Mouse (Mus musculus) CD8-positive naive resting alpha-beta T cell, adult 2 months (primary cell): ENCODE measurements around the gene Tmem159.

Experiments
- DNase-seq, 2 experiments: peaks; one replicate each; pipeline ENCODE4 v3.0.0; 2022; ENCODE audit warnings: low read depth in 2 of 2, low spot score in 2 of 2

The Tmem159 gene

GRCm38 (mm10) chr7:120102164-120102972 is at the start of gene Tmem159:
Tmem159 (plus strand) TSS chr7:120102353.
- no peak for DNase-seq

GRCm38 (mm10) chr7:120054016-120054415 is 48.1 kb upstream of the Tmem159 start:
- no peak for DNase-seq

- no peak for DNase-seq
Measured at GRCm38 (mm10) chr7:120055479-120055878, 46.7 kb upstream of the Tmem159 start.

GRCm38 (mm10) chr7:120064045-120064444 is 38.1 kb upstream of the Tmem159 start:
- no peak for DNase-seq

GRCm38 (mm10) chr7:120068114-120068513 is 34.0 kb upstream of the Tmem159 start:
- DNase-seq, result no peak

- DNase-seq, result no peak
Measured at GRCm38 (mm10) chr7:120069164-120069563, 33.0 kb upstream of the Tmem159 start.

- no peak for DNase-seq
Measured at GRCm38 (mm10) chr7:120080177-120080576, 22.0 kb upstream of the Tmem159 start.

- DNase-seq, result no peak
Measured at GRCm38 (mm10) chr7:120093033-120093432, 9.1 kb upstream of the Tmem159 start.

GRCm38 (mm10) chr7:120094216-120094615 is 7.9 kb upstream of the Tmem159 start:
- DNase-seq, result no peak

GRCm38 (mm10) chr7:120095180-120095579 is 7.0 kb upstream of the Tmem159 start, which contains the start of gene Dnah3:
Dnah3 (minus strand) TSS chr7:120095280.
- DNase-seq, result no peak

- DNase-seq, result no peak
Measured at GRCm38 (mm10) chr7:120097845-120098244, 4.3 kb upstream of the Tmem159 start.

GRCm38 (mm10) chr7:120098403-120098802 is 3.8 kb upstream of the Tmem159 start:
- no peak for DNase-seq

- DNase-seq, result no peak
Measured at GRCm38 (mm10) chr7:120103019-120103567, 940 bp downstream of the Tmem159 start.

GRCm38 (mm10) chr7:120104975-120105374 is 2.8 kb downstream of the Tmem159 start:
- DNase-seq, result no peak

GRCm38 (mm10) chr7:120106356-120106755 is 4.2 kb downstream of the Tmem159 start:
- DNase-seq, result no peak

- no peak for DNase-seq
Measured at GRCm38 (mm10) chr7:120109676-120110075, 7.5 kb downstream of the Tmem159 start.

- DNase-seq, result no peak
Measured at GRCm38 (mm10) chr7:120116976-120117375, 14.8 kb downstream of the Tmem159 start.

GRCm38 (mm10) chr7:120117529-120117928 is 15.4 kb downstream of the Tmem159 start:
- DNase-seq, result no peak

- no peak for DNase-seq
Measured at GRCm38 (mm10) chr7:120123776-120124175, 21.6 kb downstream of the Tmem159 start.

GRCm38 (mm10) chr7:120124844-120125243 is 22.7 kb downstream of the Tmem159 start:
- DNase-seq, result peak in 1 of 2 experiments; percentile 5

GRCm38 (mm10) chr7:120126976-120127685 is 25.0 kb downstream of the Tmem159 start:
- DNase-seq, result no peak

- DNase-seq, result no peak
Measured at GRCm38 (mm10) chr7:120127686-120128059, 25.5 kb downstream of the Tmem159 start.
